Mouse (Mus musculus) liver, embryonic 14.5 days (tissue): ENCODE measurements around the gene Cst13.

Experiments
- CTCF ChIP-seq: IDR thresholded peaks from 2 replicates; pipeline ENCODE4 v1.5.1; 2016; ENCODE audit warnings: antibody characterized with exemption, low read depth, control low read depth
- EP300 ChIP-seq: IDR thresholded peaks from 2 replicates; pipeline ENCODE4 v1.6.1; 2016; ENCODE audit warnings: antibody characterized with exemption, low read depth

DNA sequence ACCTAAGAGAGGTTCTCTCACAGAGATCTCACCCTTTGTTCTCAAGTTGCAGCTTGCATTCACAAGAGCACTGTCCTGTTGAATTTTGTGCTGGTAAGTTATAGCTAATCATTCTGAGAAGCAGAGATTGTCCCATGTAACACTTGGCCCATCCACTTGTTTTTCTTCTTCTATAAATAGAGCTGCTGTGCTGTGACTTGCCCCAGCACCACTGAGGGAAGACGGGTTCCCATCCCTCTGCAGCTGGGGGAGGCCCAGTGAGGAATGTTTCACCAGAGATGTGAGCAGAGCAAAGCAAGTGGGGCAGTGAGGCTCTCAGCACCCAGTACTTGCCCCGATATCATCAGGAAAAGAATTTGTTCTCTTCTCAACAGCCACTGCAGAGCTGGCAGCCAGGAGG lies 45.1 kb downstream of the Cst13 start, which contains the start of gene 9230104L09Rik:
- no peak for TF ChIP-seq EP300
- TF ChIP-seq CTCF = no peak
